Comparison of ENCODE assay signal across 22 mouse cellular contexts in the genomic region with DNA sequence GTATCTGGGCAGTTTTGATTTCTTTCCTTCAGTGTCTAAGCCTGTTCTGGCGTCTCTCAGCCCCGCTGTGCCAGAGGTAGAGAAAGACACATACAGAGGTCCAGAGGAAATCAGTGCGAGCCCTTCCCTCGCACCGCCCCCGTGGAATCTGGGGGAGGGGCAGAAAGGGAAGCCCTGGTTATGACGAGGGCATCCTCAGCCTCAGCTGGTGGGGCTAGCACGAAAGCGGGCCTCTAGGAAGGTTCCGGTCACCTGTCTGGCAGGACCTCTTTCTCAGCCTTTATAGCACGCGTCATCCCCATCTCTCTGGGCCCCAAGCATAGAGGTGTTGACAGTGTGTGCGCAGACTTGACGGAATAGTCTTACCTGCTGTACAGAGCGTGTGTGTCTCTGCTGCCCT. TPM values are rescaled to one million over a fixed set of nuclear protein-coding genes. Genes with fewer than 3 reads are reported as not detected.
"Had no signal": no experiment of that assay in that cellular context is flagged by ENCODE, and none has a peak within 500 bp of the region (broad histone marks: within the 10 kb centered on the region; RNA-seq: fewer than 3 reads in every experiment).

No protein-coding gene starts in this region.

- H3K9ac ChIP-seq: midbrain, embryonic 15.5 days; neural tube, embryonic 13.5 days had no signal

- H3K36me3 ChIP-seq: midbrain, embryonic 15.5 days; neural tube, embryonic 13.5 days had no signal

- H3K4me3 ChIP-seq: megakaryocyte, embryonic 14.5 days; midbrain, embryonic 15.5 days; neural tube, embryonic 13.5 days had no signal

- H3K4me2 ChIP-seq: liver, embryonic 11.5 days; midbrain, embryonic 11.5 days; midbrain, embryonic 15.5 days; neural tube, embryonic 13.5 days had no signal

- H3K4me1 ChIP-seq: megakaryocyte, embryonic 14.5 days had no signal

- H3K27me3 ChIP-seq: midbrain, embryonic 15.5 days; neural tube, embryonic 13.5 days had no signal

- DNase-seq: kidney, adult 11 months; kidney, postnatal 14 days; left cerebral cortex, postnatal 4 days; lung, postnatal 10 days; right cerebral cortex, adult 18-20 months; right cerebral cortex, postnatal 25 days; thymus, adult 2 months; thymus, postnatal 25 days had no signal

- H3K9me3 ChIP-seq: midbrain, embryonic 15.5 days; neural tube, embryonic 13.5 days had no signal

- ATAC-seq: midbrain, embryonic 15.5 days had no signal

- H3K27ac ChIP-seq: macrophage; midbrain, embryonic 15.5 days; neural tube, embryonic 13.5 days had no signal

RNA-seq across cellular contexts. Expression of gene Ren1, which starts 5.6 kb away (rescaled TPM):
- polyA plus RNA-seq: macrophage; midbrain, embryonic 11.5 days; midbrain, embryonic 15.5 days had no signal

RNA-seq across cellular contexts. Expression of gene Etnk2, which starts 7.5 kb away (rescaled TPM):
- polyA plus RNA-seq: macrophage had no signal

RNA-seq across cellular contexts. Expression of gene Kiss1, which starts 34.2 kb away (rescaled TPM):
- polyA plus RNA-seq: intestine, embryonic 14.5 days; kidney, embryonic 14.5 days; large intestine, adult 2 months; limb, embryonic 14.5 days; liver, embryonic 11.5 days; liver, embryonic 16.5 days; macrophage; midbrain, embryonic 11.5 days; midbrain, embryonic 15.5 days; neural tube, embryonic 13.5 days; small intestine, adult 2 months; thymus, adult 2 months; urinary bladder, adult 2 months had no signal

RNA-seq across cellular contexts. Expression of gene Golt1a, which starts 46.3 kb away (rescaled TPM):
- polyA plus RNA-seq: limb, embryonic 14.5 days; macrophage; midbrain, embryonic 11.5 days; midbrain, embryonic 15.5 days; neural tube, embryonic 13.5 days; testis, adult 2 months had no signal
